Mouse (Mus musculus) forebrain, embryonic 15.5 days (tissue): ENCODE measurements around the gene Por. TPM values are rescaled to one million over a fixed set of nuclear protein-coding genes. Genes with fewer than 3 reads are reported as not detected.

Source experiments
- ATAC-seq: fragments of 200-750 bp; cut with Nextera tagmentation; replicated peaks from 2 replicates; pipeline ENCODE4 v1.8.0; 2017; ENCODE audit warnings: mild to moderate bottlenecking, moderate TSS enrichment, moderate library complexity
- H3K27ac ChIP-seq: fragments of 300-500 bp; sonication (generic); replicated peaks from 2 replicates; pipeline ENCODE4 v1.5.1; 2015; ENCODE audit warnings: mild to moderate bottlenecking, inconsistent platforms
- H3K27me3 ChIP-seq: fragments of 300-500 bp; sonication (generic); 2 replicates; pipeline ENCODE4 v1.6.1; 2015; ENCODE audit warnings: inconsistent platforms
- H3K36me3 ChIP-seq: fragments of 300-500 bp; sonication (generic); 2 replicates; pipeline ENCODE4 v1.6.1; 2015; ENCODE audit warnings: mild to moderate bottlenecking, inconsistent platforms
- H3K4me1 ChIP-seq: fragments of 300-500 bp; sonication (generic); 2 replicates; pipeline ENCODE4 v1.6.1; 2015; ENCODE audit warnings: inconsistent platforms
- H3K4me2 ChIP-seq: fragments of 300-500 bp; sonication (generic); replicated peaks from 2 replicates; pipeline ENCODE4 v1.6.1; 2015; ENCODE audit warnings: mild to moderate bottlenecking, inconsistent platforms
- H3K4me3 ChIP-seq: fragments of 300-500 bp; sonication (generic); 2 replicates; pipeline ENCODE4 v1.5.1; 2015; ENCODE audit warnings: mild to moderate bottlenecking, inconsistent platforms
- H3K9ac ChIP-seq: fragments of 300-500 bp; sonication (generic); replicated peaks from 2 replicates; pipeline ENCODE4 v1.6.1; 2015; ENCODE audit warnings: mild to moderate bottlenecking, inconsistent platforms
- H3K9me3 ChIP-seq: fragments of 300-500 bp; sonication (generic); 2 replicates; pipeline ENCODE4 v1.6.1; 2016; ENCODE audit warnings: inconsistent platforms
- WGBS: fragments of 180-500 bp; shearing (Covaris S2); methylation state at CpG from one replicate; pipeline ENCODE4 v1.1.7; 2015; ENCODE audit warnings: mixed read lengths; 5-methylcytosine and 5-hydroxymethylcytosine counted together
- microRNA-seq: library from miRNA; unstranded; fragments of <30 nt; microRNA quantifications from one replicate; pipeline ENCODE4, GENCODE M21; 2016
- polyA plus RNA-seq: library from polyadenylated mRNA; unstranded; fragments of >200 nt; fragmentation: Nextera tagmentation; extraction: Ambion mirVana; gene quantifications from 2 replicates; pipeline ENCODE4 v1.2.1, GENCODE M21; 2015

Por gene
- polyA plus RNA-seq, 1 experiment from 2014 or later, result 108 TPM

GRCm38 (mm10) chr5:135761881-135762280 lies 92.0 kb downstream of the Por start:
- H3K36me3 ChIP-seq, result no peaks in the 10 kb centered on the region
- H3K9me3 ChIP-seq, result no peaks in the 10 kb centered on the region
- ATAC-seq, result no peak
- H3K27me3 ChIP-seq, result no peaks in the 10 kb centered on the region
- WGBS, result 85% methylated on average over 3 of the region's 3 CpGs
- H3K9ac ChIP-seq, result no peak overlapping the region
- H3K4me1 ChIP-seq, result no peaks in the 10 kb centered on the region
- H3K4me3 ChIP-seq, result no peak overlapping the region
- H3K27ac ChIP-seq, result no peak overlapping the region
- H3K4me2 ChIP-seq, result no peak overlapping the region

- H3K9me3 ChIP-seq, result no peaks in the 10 kb centered on the region
- no peak overlapping the region for H3K4me2 ChIP-seq
- no peaks in the 10 kb centered on the region for H3K4me1 ChIP-seq
- H3K9ac ChIP-seq, result no peak overlapping the region
- H3K27me3 ChIP-seq, result no peaks in the 10 kb centered on the region
- no peaks in the 10 kb centered on the region for H3K36me3 ChIP-seq
- 5% methylated on average over 7 of the region's 7 CpGs for WGBS
- H3K4me3 ChIP-seq, result no peak overlapping the region
- ATAC-seq, result no peak
- H3K27ac ChIP-seq, result no peak overlapping the region
Measured at GRCm38 (mm10) chr5:135763526-135763925, 93.7 kb downstream of the Por start.

GRCm38 (mm10) chr5:135764971-135765370 lies 95.1 kb downstream of the Por start:
- Histone ChIP-seq H3K9ac (no peak overlapping the region), H3K36me3 (no peaks in the 10 kb centered on the region), H3K4me2 (no peak overlapping the region), H3K27me3 (no peaks in the 10 kb centered on the region), H3K4me3 (no peak overlapping the region), H3K27ac (no peak overlapping the region), H3K4me1 (no peaks in the 10 kb centered on the region), H3K9me3 (no peaks in the 10 kb centered on the region)
- 65% methylated on average over 3 of the region's 3 CpGs for WGBS
- ATAC-seq, result no peak

GRCm38 (mm10) chr5:135772519-135772918 lies 102.7 kb downstream of the Por start:
- Histone ChIP-seq H3K27me3 (no peaks in the 10 kb centered on the region), H3K4me2 (no peak overlapping the region), H3K4me1 (peaks cover 3% of the 10 kb centered on the region), H3K4me3 (no peak overlapping the region), H3K9ac (no peak overlapping the region), H3K36me3 (no peaks in the 10 kb centered on the region), H3K27ac (no peak overlapping the region), H3K9me3 (no peaks in the 10 kb centered on the region)
- WGBS, result 74% methylated on average over 3 of the region's 3 CpGs
- ATAC-seq, result no peak

- WGBS, result 80% methylated on average over 4 of the region's 4 CpGs
- no peaks in the 10 kb centered on the region for H3K36me3 ChIP-seq
- no peak overlapping the region for H3K9ac ChIP-seq
- peaks cover 27% of the 10 kb centered on the region for H3K4me1 ChIP-seq
- no peaks in the 10 kb centered on the region for H3K27me3 ChIP-seq
- no peak overlapping the region for H3K27ac ChIP-seq
- ATAC-seq, result no peak
- H3K4me2 ChIP-seq, result no peak overlapping the region
- H3K4me3 ChIP-seq, result no peak overlapping the region
- no peaks in the 10 kb centered on the region for H3K9me3 ChIP-seq
Measured at GRCm38 (mm10) chr5:135776546-135776945, 106.7 kb downstream of the Por start.

GRCm38 (mm10) chr5:135777796-135778470 lies 108.1 kb downstream of the Por start, which contains the start of gene Styxl1:
Gene Styxl1 (minus strand): TSS chr5:135778385.
- H3K27me3 ChIP-seq, result no peaks in the 10 kb centered on the region
- H3K4me1 ChIP-seq, result peaks cover 27% of the 10 kb centered on the region
- peaks cover 5% of the 10 kb centered on the region; the same call in 1 of the 2 replicates for H3K36me3 ChIP-seq
- WGBS, result under 1% methylated on average over 43 of the region's 45 CpGs
- peak within 1 kb of the TSS; percentile 90 for H3K27ac ChIP-seq
- ATAC-seq, result peak; percentile 93
- peak within 1 kb of the TSS; percentile 92 for H3K9ac ChIP-seq
- H3K9me3 ChIP-seq, result no peaks in the 10 kb centered on the region
- H3K4me3 ChIP-seq, result peak within 1 kb of the TSS; percentile 79
- H3K4me2 ChIP-seq, result peak within 1 kb of the TSS; percentile 78

GRCm38 (mm10) chr5:135778471-135779445 lies 108.9 kb downstream of the Por start, which contains the start of gene Mdh2:
Gene Mdh2 (plus strand): TSS chr5:135778480.
- whole genome bisulfite sequencing, result 2% methylated on average over 70 of the region's 70 CpGs
- Histone ChIP-seq H3K4me3 (peak within 1 kb of the TSS; percentile 79), H3K36me3 (peaks cover 13% of the 10 kb centered on the region), H3K27ac (peak within 1 kb of the TSS; percentile 90), H3K4me1 (peaks cover 27% of the 10 kb centered on the region), H3K4me2 (peak within 1 kb of the TSS; percentile 78), H3K9ac (peak within 1 kb of the TSS; percentile 92), H3K9me3 (no peaks in the 10 kb centered on the region), H3K27me3 (no peaks in the 10 kb centered on the region)
- peak; percentile 98 for ATAC-seq

- ATAC-seq, result no peak
- H3K9ac ChIP-seq, result no peak overlapping the region
- H3K36me3 ChIP-seq, result peaks cover 29% of the 10 kb centered on the region
- no peaks in the 10 kb centered on the region for H3K9me3 ChIP-seq
- no peak overlapping the region for H3K4me2 ChIP-seq
- H3K4me3 ChIP-seq, result no peak overlapping the region
- H3K27me3 ChIP-seq, result no peaks in the 10 kb centered on the region
- H3K4me1 ChIP-seq, result peaks cover 27% of the 10 kb centered on the region
- WGBS, result 85% methylated on average over 8 of the region's 8 CpGs
- no peak overlapping the region for H3K27ac ChIP-seq
Measured at GRCm38 (mm10) chr5:135780331-135780730, 110.5 kb downstream of the Por start.

GRCm38 (mm10) chr5:135782901-135783300 lies 113.1 kb downstream of the Por start:
- H3K4me2 ChIP-seq, result no peak overlapping the region
- H3K4me1 ChIP-seq, result peaks cover 20% of the 10 kb centered on the region
- H3K9ac ChIP-seq, result no peak overlapping the region
- no peaks in the 10 kb centered on the region for H3K9me3 ChIP-seq
- no peak overlapping the region for H3K4me3 ChIP-seq
- H3K27ac ChIP-seq, result no peak overlapping the region
- no peaks in the 10 kb centered on the region for H3K27me3 ChIP-seq
- H3K36me3 ChIP-seq, result peaks cover 54% of the 10 kb centered on the region
- ATAC-seq, result no peak
- 97% methylated on average over 4 of the region's 4 CpGs for WGBS

Small RNA genes lying within 50 kb of the gene (microRNA-seq; reads per million reads assigned to microRNA genes)
- gene Mir7034, result not detected

Other genes starting within 250 kb of the Por start
- gene Hip1, start 124.9 kb upstream of the Por start, polyA plus RNA-seq, result 29.2 and 31.7 TPM in 2 replicates
- gene Ccl26, start 106.5 kb upstream of the Por start, polyA plus RNA-seq, result not detected in 2 replicates
- gene Ccl24, start 97.0 kb upstream of the Por start, polyA plus RNA-seq, result 0.87 and 1.1 TPM in 2 replicates
- 61.0 and 61.5 TPM in 2 replicates for gene Rhbdd2, start 37.4 kb upstream of the Por start, polyA plus RNA-seq
- 74.9 and 80.7 TPM in 2 replicates for gene Tmem120a, start 74.4 kb downstream of the Por start, polyA plus RNA-seq
- 0.34 TPM in 2 replicates for gene Styxl1, start 108.4 kb downstream of the Por start, polyA plus RNA-seq
- gene Mdh2, start 108.4 kb downstream of the Por start, polyA plus RNA-seq, result 554 and 557 TPM in 2 replicates
- gene Srrm3, start 136.9 kb downstream of the Por start, polyA plus RNA-seq, result 56.0 and 61.2 TPM in 2 replicates
- gene Hspb1, start 217.9 kb downstream of the Por start, polyA plus RNA-seq, result 6.2 and 6.5 TPM in 2 replicates